Comparison of ENCODE assay signal across 29 mouse cellular contexts in genomic region chr5:28453086-28453485, GRCm38 (mm10). TPM values are rescaled to one million over a fixed set of nuclear protein-coding genes. Genes with fewer than 3 reads are reported as not detected.
DNase-seq lines count a peak whose midpoint lies in the region; ATAC-seq lines count a peak whose summit lies in the region.
"Had no signal": no experiment of that assay in that cellular context is flagged by ENCODE, and none has a peak within 500 bp of the region (broad histone marks: within the 10 kb centered on the region; RNA-seq: fewer than 3 reads in every experiment).

No protein-coding gene starts in this region.

- ATAC-seq in intestine, embryonic 14.5 days (replicated peaks; ENCODE audit: low FRiP score, low TSS enrichment, low read depth), result no peak
- no peak for ATAC-seq in intestine, embryonic 15.5 days
- ATAC-seq in limb, embryonic 11.5 days (ENCODE audit: insufficient number of reproducible peaks, low FRiP score, low TSS enrichment, low read depth), result no peak
- ATAC-seq: activated CD4-positive, CD25-positive, alpha-beta regulatory T cell, adult 4 months; forebrain, embryonic 15.5 days; hindbrain, postnatal 0 days; intestine, postnatal 0 days; liver, embryonic 12.5 days; liver, postnatal 0 days; midbrain, embryonic 13.5 days had no signal

- no peaks in the 10 kb centered on the region for H3K36me3 ChIP-seq in intestine, embryonic 14.5 days (ENCODE audit: control insufficient read depth, insufficient read depth, low read length)
- no peaks in the 10 kb centered on the region for H3K36me3 ChIP-seq in intestine, embryonic 15.5 days
- no peaks in the 10 kb centered on the region for H3K36me3 ChIP-seq in limb, embryonic 11.5 days (ENCODE audit: control insufficient read depth, insufficient read depth, low read length)
- H3K36me3 ChIP-seq: forebrain, embryonic 15.5 days; heart, embryonic 13.5 days; hindbrain, embryonic 12.5 days; limb, embryonic 12.5 days; liver, embryonic 12.5 days; midbrain, embryonic 13.5 days; neural tube, embryonic 12.5 days; stomach, embryonic 15.5 days had no signal

- H3K9me3 ChIP-seq in intestine, embryonic 14.5 days (ENCODE audit: control insufficient read depth, low read length), result no peaks in the 10 kb centered on the region
- H3K9me3 ChIP-seq in intestine, embryonic 15.5 days, result no peaks in the 10 kb centered on the region
- no peaks in the 10 kb centered on the region for H3K9me3 ChIP-seq in limb, embryonic 11.5 days (ENCODE audit: control insufficient read depth, low read length)
- H3K9me3 ChIP-seq: forebrain, embryonic 15.5 days; heart, embryonic 13.5 days; hindbrain, embryonic 12.5 days; limb, embryonic 12.5 days; liver, embryonic 12.5 days; midbrain, embryonic 13.5 days; neural tube, embryonic 12.5 days; stomach, embryonic 15.5 days had no signal

- H3K27me3 ChIP-seq in intestine, embryonic 14.5 days (replicated peaks; ENCODE audit: control insufficient read depth, insufficient read depth, low read length), result peaks cover 28% of the 10 kb centered on the region
- H3K27me3 ChIP-seq in intestine, embryonic 15.5 days (replicated peaks), result peaks cover 20% of the 10 kb centered on the region
- H3K27me3 ChIP-seq in limb, embryonic 11.5 days (ENCODE audit: control insufficient read depth, insufficient read depth, low read length), result peaks cover 15% of the 10 kb centered on the region

- H3K4me3 ChIP-seq in intestine, embryonic 14.5 days (ENCODE audit: low read depth, low read length), result no peak overlapping the region
- H3K4me3 ChIP-seq in intestine, embryonic 15.5 days (replicated peaks), result no peak overlapping the region
- H3K4me3 ChIP-seq in limb, embryonic 11.5 days (ENCODE audit: low read depth, low read length), result no peak overlapping the region
- H3K4me3 ChIP-seq: forebrain, embryonic 15.5 days; heart, embryonic 13.5 days; hindbrain, embryonic 12.5 days; limb, embryonic 12.5 days; liver, embryonic 12.5 days; midbrain, embryonic 13.5 days; neural tube, embryonic 12.5 days; stomach, embryonic 15.5 days had no signal

- 0 out of 2 replicates have a peak, but pooled peaks cover under 1% of the 10 kb centered on the region for H3K4me1 ChIP-seq in intestine, embryonic 14.5 days (replicated peaks; ENCODE audit: control insufficient read depth, insufficient read depth, low read length)
- peaks cover 4% of the 10 kb centered on the region; the same call in 1 of the 2 replicates for H3K4me1 ChIP-seq in intestine, embryonic 15.5 days (replicated peaks)
- H3K4me1 ChIP-seq in limb, embryonic 11.5 days (ENCODE audit: control insufficient read depth, insufficient read depth, low read length), result peaks cover 4% of the 10 kb centered on the region; the same call in 1 of the 2 replicates

- WGBS in intestine, embryonic 14.5 days, result 83% methylated on average over 5 of the region's 5 CpGs
- WGBS in intestine, embryonic 15.5 days, result 82% methylated on average over 5 of the region's 5 CpGs
- WGBS in limb, embryonic 11.5 days, result 88% methylated on average over 5 of the region's 5 CpGs

- DNase-seq in intestine, embryonic 14.5 days (ENCODE audit: low spot score), result peak; percentile 35
- peak; percentile 7 to 13 for DNase-seq in right cerebral cortex, postnatal 10 days (ENCODE audit: low spot score in 2 of 2)
- no peak for DNase-seq in right cerebral cortex, postnatal 4 days
- peak; percentile 17 for DNase-seq in limb, embryonic 11.5 days (ENCODE audit: low spot score)
- DNase-seq in spleen, adult 12 weeks (ENCODE audit: low spot score), result no peak
- DNase-seq: adrenal gland, adult 2 months; B cell, adult 2 months; cerebellum, adult 8-10 months; cerebellum, postnatal 25 days; gastrocnemius, postnatal 25 days; heart, postnatal 10 days; kidney, postnatal 14 days; layer of hippocampus, adult 9-11 months; lung, postnatal 36 days; thymus, adult 2 months; thymus, postnatal 36 days had no signal

- H3K9ac ChIP-seq in intestine, embryonic 14.5 days (ENCODE audit: low read length), result no peak overlapping the region
- no peak overlapping the region for H3K9ac ChIP-seq in intestine, embryonic 15.5 days
- H3K9ac ChIP-seq in limb, embryonic 11.5 days (ENCODE audit: low read length), result no peak overlapping the region
- H3K9ac ChIP-seq: forebrain, embryonic 15.5 days; heart, embryonic 13.5 days; hindbrain, embryonic 12.5 days; limb, embryonic 12.5 days; liver, embryonic 12.5 days; liver, postnatal 0 days; midbrain, embryonic 13.5 days; neural tube, embryonic 12.5 days; stomach, embryonic 15.5 days had no signal

- H3K4me2 ChIP-seq in intestine, embryonic 14.5 days (ENCODE audit: low read length), result no peak overlapping the region
- H3K4me2 ChIP-seq in intestine, embryonic 15.5 days (replicated peaks), result no peak overlapping the region
- H3K4me2 ChIP-seq in limb, embryonic 11.5 days (ENCODE audit: low read depth, severe bottlenecking), result no peak overlapping the region
- H3K4me2 ChIP-seq: forebrain, embryonic 15.5 days; heart, embryonic 13.5 days; hindbrain, embryonic 12.5 days; limb, embryonic 12.5 days; liver, embryonic 12.5 days; midbrain, embryonic 13.5 days; neural tube, embryonic 12.5 days; stomach, embryonic 15.5 days had no signal

- H3K27ac ChIP-seq in intestine, embryonic 14.5 days (ENCODE audit: low read depth), result no peak overlapping the region
- no peak overlapping the region for H3K27ac ChIP-seq in intestine, embryonic 15.5 days
- H3K27ac ChIP-seq in limb, embryonic 11.5 days (replicated peaks; ENCODE audit: low read depth, low read length), result no peak overlapping the region
- H3K27ac ChIP-seq: forebrain, embryonic 15.5 days; heart, embryonic 13.5 days; hindbrain, embryonic 12.5 days; hindbrain, postnatal 0 days; limb, embryonic 12.5 days; liver, embryonic 12.5 days; midbrain, embryonic 13.5 days; neural tube, embryonic 12.5 days; stomach, embryonic 15.5 days had no signal

RNA-seq across cellular contexts. Expression of gene Shh, which starts 14.0 kb away (rescaled TPM):
- 7.8 and 8.9 TPM in 2 replicates for polyA plus RNA-seq in intestine, embryonic 14.5 days (2014; fragmentation: Nextera tagmentation; extraction: Ambion mirVana)
- 6.3 and 8.6 TPM in 2 replicates for polyA plus RNA-seq in intestine, embryonic 15.5 days (2015; fragmentation: Nextera tagmentation; extraction: Ambion mirVana)
- polyA plus RNA-seq in limb, embryonic 11.5 days (2014; fragmentation: Nextera tagmentation; extraction: Ambion mirVana), result 1.2 and 1.3 TPM in 2 replicates
- polyA plus RNA-seq: activated CD4-positive, CD25-positive, alpha-beta regulatory T cell, adult 4 months; liver, embryonic 12.5 days; liver, postnatal 0 days had no signal

Comparison
In these comparisons a context has a peak if more than half of its experiments do, and no peak if none do; other contexts are left out.
1. DNase-seq: peak in intestine, embryonic 14.5 days (single experiment), right cerebral cortex, postnatal 10 days (2 of 2) and limb, embryonic 11.5 days (single experiment); none in right cerebral cortex, postnatal 4 days (single experiment) and spleen, adult 12 weeks (single experiment).